In the genomic region with DNA sequence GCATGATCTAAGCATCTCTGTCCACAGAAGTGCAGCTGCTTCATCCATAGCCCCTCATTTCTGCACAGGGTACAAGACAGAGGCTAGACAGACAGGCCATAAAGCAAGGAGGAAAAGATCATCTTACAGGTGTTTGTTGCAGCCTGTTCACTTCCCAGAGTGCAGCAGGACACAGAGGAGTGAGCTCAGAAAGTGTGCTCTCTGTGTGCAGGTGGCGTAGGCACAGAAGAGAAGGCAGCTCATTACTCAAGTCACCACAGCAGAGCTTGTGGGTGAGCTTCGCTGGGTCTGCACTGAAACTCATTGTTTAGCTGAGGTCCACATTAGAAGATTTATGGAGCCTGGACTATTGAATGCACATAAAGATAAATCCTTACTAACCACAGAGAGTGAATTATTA, we compare ENCODE assay signal across 22 mouse cellular contexts. TPM values are rescaled to one million over a fixed set of nuclear protein-coding genes. Genes with fewer than 3 reads are reported as not detected.
"Had no signal": no experiment of that assay in that cellular context is flagged by ENCODE, and none has a peak within 500 bp of the region (broad histone marks: within the 10 kb centered on the region; RNA-seq: fewer than 3 reads in every experiment).

No protein-coding gene starts in this region.

- H3K4me3 ChIP-seq: limb, embryonic 15.5 days; midbrain, embryonic 12.5 days; midbrain, embryonic 15.5 days; neural tube, embryonic 13.5 days; stomach, embryonic 15.5 days had no signal

- H3K4me1 ChIP-seq: limb, embryonic 15.5 days; midbrain, embryonic 12.5 days; midbrain, embryonic 15.5 days; neural tube, embryonic 13.5 days; stomach, embryonic 15.5 days had no signal

- ATAC-seq: hindbrain, postnatal 0 days; inflammation-experienced regulatory T-cells, adult 6 months; intestine, embryonic 16.5 days; liver, postnatal 0 days; lung, postnatal 0 days; midbrain, embryonic 15.5 days had no signal

- H3K27me3 ChIP-seq: limb, embryonic 15.5 days; midbrain, embryonic 12.5 days; midbrain, embryonic 15.5 days; neural tube, embryonic 13.5 days; stomach, embryonic 15.5 days had no signal

- H3K9ac ChIP-seq: limb, embryonic 15.5 days; liver, embryonic 14.5 days; liver, postnatal 0 days; lung, embryonic 14.5 days; midbrain, embryonic 12.5 days; midbrain, embryonic 15.5 days; neural tube, embryonic 13.5 days; stomach, embryonic 15.5 days had no signal

- H3K36me3 ChIP-seq: midbrain, embryonic 12.5 days; midbrain, embryonic 15.5 days; neural tube, embryonic 13.5 days had no signal

- H3K9me3 ChIP-seq: limb, embryonic 15.5 days; midbrain, embryonic 12.5 days; midbrain, embryonic 15.5 days; neural tube, embryonic 13.5 days; stomach, embryonic 15.5 days had no signal

- H3K27ac ChIP-seq: hindbrain, postnatal 0 days; limb, embryonic 15.5 days; liver, embryonic 14.5 days; macrophage; midbrain, embryonic 12.5 days; midbrain, embryonic 15.5 days; neural tube, embryonic 13.5 days; stomach, embryonic 15.5 days had no signal

- DNase-seq: kidney, adult 18-20 months; kidney, postnatal 25 days; layer of hippocampus, postnatal 36 days; liver, postnatal 0 days; lung, embryonic 14.5 days; right cerebral cortex, postnatal 25 days; spleen, adult 18-20 months; thymus, postnatal 25 days had no signal

- H3K4me2 ChIP-seq: limb, embryonic 15.5 days; liver, embryonic 11.5 days; lung, embryonic 14.5 days; midbrain, embryonic 12.5 days; midbrain, embryonic 15.5 days; neural tube, embryonic 13.5 days; stomach, embryonic 15.5 days had no signal

RNA-seq across cellular contexts. Expression of a gene that starts 45.5 kb away (rescaled TPM):
- polyA plus RNA-seq: hindbrain, postnatal 0 days; limb, embryonic 11.5 days; liver, embryonic 14.5 days; macrophage; midbrain, embryonic 15.5 days; neural tube, embryonic 13.5 days; thymus, postnatal 0 days had no signal
